Mouse (Mus musculus) stomach, postnatal 0 days (tissue): ENCODE data around the gene Trmt1.

Experiments
- CTCF ChIP-seq: IDR thresholded peaks from 2 replicates; pipeline ENCODE4 v1.5.1; 2016; ENCODE audit warnings: antibody characterized with exemption, low read depth, mild to moderate bottlenecking, moderate library complexity
- EP300 ChIP-seq: optimal IDR thresholded peaks from 2 replicates; pipeline ENCODE3; 2016; ENCODE audit warnings: antibody characterized with exemption

DNA sequence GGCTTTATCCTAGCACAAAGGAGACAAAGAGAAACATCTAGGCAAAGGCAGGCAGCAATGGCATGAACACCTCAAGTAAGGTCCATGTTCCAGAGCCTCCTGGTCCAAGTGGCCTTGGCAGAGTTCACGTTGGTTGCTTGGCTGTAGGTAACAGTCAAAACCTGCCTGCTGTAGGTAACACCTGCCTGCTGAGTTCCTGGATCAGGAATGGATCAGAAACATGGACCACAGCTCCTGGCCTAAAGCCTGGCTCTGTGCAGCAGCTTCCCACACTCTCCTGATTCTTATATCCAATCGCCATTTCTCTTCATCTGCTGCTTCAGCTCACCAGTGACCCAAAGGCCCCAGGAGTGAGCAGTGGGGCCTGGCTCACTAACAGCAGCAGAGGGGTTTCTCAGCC is 48.6 kb downstream of the Trmt1 start:
- TF ChIP-seq EP300: no peak
- no peak for TF ChIP-seq CTCF
